Mouse (Mus musculus) cerebellum, adult 2 months (tissue): ENCODE measurements around the gene Srrm4. TPM values are rescaled to one million over a fixed set of nuclear protein-coding genes. Genes with fewer than 3 reads are reported as not detected.

Source experiments
- DNase-seq, 2 experiments: peaks; one replicate each; pipeline ENCODE4 v3.0.0; 2021
- H3K27ac ChIP-seq: fragments of 200-500 bp; 2 replicates; pipeline ENCODE4 v1.5.1; 2012; ENCODE audit warnings: low read length, control low read depth, inconsistent platforms; ENCODE audit not compliant: insufficient read depth
- H3K27me3 ChIP-seq: fragments of 200-500 bp; 2 replicates; pipeline ENCODE4 v1.6.1; 2012; ENCODE audit warnings: inconsistent platforms, mild to moderate bottlenecking, low read length, moderate library complexity; ENCODE audit not compliant: control insufficient read depth, insufficient read depth
- H3K4me1 ChIP-seq: fragments of 200-500 bp; 2 replicates; pipeline ENCODE4 v1.6.1; 2011; ENCODE audit warnings: low read length; ENCODE audit not compliant: control insufficient read depth, insufficient read depth
- H3K4me3 ChIP-seq: fragments of 200-500 bp; replicated peaks from 2 replicates; pipeline ENCODE3; 2011; ENCODE audit warnings: mild to moderate bottlenecking, low read depth, low read length, control low read depth; ENCODE audit not compliant: insufficient read depth
- CTCF ChIP-seq: fragments of 200-500 bp; IDR thresholded peaks from 2 replicates; pipeline ENCODE4 v1.5.1; 2011; ENCODE audit warnings: low read depth, mild to moderate bottlenecking, control low read depth, low read length, moderate library complexity, borderline replicate concordance; ENCODE audit not compliant: insufficient read depth
- POLR2A ChIP-seq: fragments of 200-500 bp; IDR thresholded peaks from 2 replicates; pipeline ENCODE4 v1.6.1; 2011; ENCODE audit warnings: low read length, control low read depth, borderline replicate concordance; ENCODE audit not compliant: insufficient read depth
- WGBS: fragments of 180-500 bp; shearing (Covaris S2); methylation state at CpG from one replicate; pipeline ENCODE4 v1.1.7; 2018; 5-methylcytosine and 5-hydroxymethylcytosine counted together
- polyA plus RNA-seq: library from polyadenylated mRNA; depleted of rRNA; stranded (reverse); fragments of >200 nt; gene quantifications from 2 replicates; pipeline ENCODE4 v1.2.3, GENCODE M21; 2012

Gene Srrm4
- polyA plus RNA-seq, 1 experiment = 29.6 TPM

DNA sequence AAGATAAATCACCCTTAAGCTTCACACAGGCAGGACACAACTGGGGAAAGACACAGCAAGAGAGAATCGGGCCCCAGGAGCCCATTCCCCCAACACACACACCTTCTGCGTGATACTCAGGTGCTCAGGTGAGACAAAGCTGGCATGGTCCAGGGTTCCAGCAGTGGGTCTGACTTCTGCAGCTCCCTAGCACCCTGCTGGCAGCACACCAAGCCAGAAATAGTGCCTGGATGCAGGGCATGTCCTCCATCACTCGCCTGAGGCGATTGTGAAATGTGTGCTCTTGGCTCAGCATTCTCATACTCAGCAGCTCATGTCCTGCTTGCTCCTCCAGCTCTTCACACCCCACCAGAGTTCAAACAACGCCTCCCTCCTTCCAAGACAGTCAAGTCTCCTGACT, 14.5 kb downstream of the Srrm4 start:
- TF ChIP-seq CTCF (no peak), POLR2A (no peak)
- Histone ChIP-seq H3K27ac (no peak overlapping the region), H3K27me3 (no peaks in the 10 kb centered on the region), H3K4me3 (no peak overlapping the region), H3K4me1 (peaks cover 24% of the 10 kb centered on the region)
- DNase-seq = peak; percentile 70 to 81
- 20% methylated on average over 5 of the region's 5 CpGs for WGBS

DNA sequence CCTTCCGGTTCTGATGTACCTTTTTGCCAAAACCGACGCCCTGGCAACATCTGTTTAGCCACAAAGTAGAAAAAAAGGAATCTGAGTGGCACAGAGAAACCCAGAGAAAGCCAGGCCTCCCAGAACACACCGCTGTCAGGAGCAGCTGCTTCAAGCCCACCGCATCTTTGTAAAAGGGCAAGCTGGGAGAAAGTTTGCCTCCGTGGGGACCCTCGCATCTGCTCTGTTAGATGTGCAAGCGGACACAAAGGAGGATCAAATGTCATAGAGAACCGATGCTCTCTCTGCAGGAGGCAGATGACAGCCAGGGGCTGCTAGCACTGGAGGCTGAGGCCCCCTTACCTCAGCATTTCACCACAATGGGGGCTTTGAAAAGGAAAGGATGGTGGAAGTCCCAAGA, 18.3 kb downstream of the Srrm4 start:
- no peak for DNase-seq
- no peaks in the 10 kb centered on the region for H3K27me3 ChIP-seq
- peaks cover 50% of the 10 kb centered on the region for H3K4me1 ChIP-seq
- WGBS = 36% methylated on average over 9 of the region's 9 CpGs
- no peak overlapping the region for H3K27ac ChIP-seq
- TF ChIP-seq POLR2A = no peak
- TF ChIP-seq CTCF = no peak
- no peak overlapping the region for H3K4me3 ChIP-seq

DNA sequence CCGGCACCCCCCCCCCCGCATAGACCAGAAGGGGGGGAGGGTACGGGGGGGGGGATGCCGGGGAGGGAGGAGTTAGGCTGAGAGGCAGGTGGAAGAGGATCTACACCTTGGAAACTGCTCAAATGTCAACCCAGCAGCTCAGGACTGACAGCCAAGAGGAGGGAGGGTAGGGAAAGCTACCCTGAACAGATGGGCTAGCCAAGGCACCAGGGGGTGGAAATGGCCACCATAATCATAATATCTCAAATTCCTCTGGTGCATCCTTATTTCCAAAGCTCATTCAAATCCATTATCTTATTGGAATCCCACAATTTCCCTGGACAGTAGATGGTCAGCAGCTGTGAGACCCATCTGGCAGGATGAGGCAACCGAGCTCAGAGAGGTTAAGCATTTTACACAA, 19.7 kb downstream of the Srrm4 start:
- DNase-seq = peak; percentile 72 to 89
- Histone ChIP-seq H3K27ac (peak overlapping the region; percentile 77), H3K4me1 (peaks cover 53% of the 10 kb centered on the region), H3K4me3 (no peak overlapping the region), H3K27me3 (no peaks in the 10 kb centered on the region)
- TF ChIP-seq CTCF (no peak), POLR2A (no peak)
- whole genome bisulfite sequencing = under 1% methylated on average over 5 of the region's 5 CpGs

DNA sequence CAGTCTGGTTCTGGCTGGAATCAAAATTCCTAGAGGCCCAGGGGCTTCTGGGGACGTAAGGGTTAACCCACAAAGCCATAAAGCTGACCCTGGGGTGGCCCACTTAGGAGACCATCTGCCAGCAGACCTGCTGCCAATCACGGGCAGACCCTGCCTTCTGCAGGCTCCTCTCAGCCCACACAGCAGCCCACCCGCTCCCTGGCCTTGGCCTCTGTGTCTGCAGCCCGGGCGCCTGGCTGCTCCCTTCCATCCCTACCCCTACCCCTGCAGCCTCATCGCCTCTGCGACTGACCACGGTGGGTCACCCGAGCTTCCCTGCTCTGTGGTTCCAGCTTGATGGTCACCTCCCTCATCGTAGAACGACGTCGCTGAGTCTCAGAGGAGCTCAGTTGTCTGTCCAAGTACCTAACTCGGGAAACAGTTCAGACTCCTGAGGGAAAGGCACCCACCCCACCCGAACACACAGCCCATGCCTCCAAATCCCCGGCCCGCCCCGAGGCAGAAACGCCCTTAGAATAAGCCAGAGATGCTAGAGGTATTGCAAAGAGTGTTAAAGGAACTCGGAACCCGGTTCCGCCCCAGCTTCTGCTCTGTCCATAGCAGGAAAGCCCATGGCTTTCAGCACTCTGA, 20.3 kb downstream of the Srrm4 start:
- H3K27ac ChIP-seq = peak overlapping the region; percentile 94
- TF ChIP-seq POLR2A = no peak
- TF ChIP-seq CTCF = no peak
- H3K27me3 ChIP-seq = no peaks in the 10 kb centered on the region
- DNase-seq = peak; percentile 61 to 70
- H3K4me3 ChIP-seq = peak overlapping the region; percentile 27
- H3K4me1 ChIP-seq = peaks cover 57% of the 10 kb centered on the region
- 8% methylated on average over 22 of the region's 22 CpGs for WGBS

DNA sequence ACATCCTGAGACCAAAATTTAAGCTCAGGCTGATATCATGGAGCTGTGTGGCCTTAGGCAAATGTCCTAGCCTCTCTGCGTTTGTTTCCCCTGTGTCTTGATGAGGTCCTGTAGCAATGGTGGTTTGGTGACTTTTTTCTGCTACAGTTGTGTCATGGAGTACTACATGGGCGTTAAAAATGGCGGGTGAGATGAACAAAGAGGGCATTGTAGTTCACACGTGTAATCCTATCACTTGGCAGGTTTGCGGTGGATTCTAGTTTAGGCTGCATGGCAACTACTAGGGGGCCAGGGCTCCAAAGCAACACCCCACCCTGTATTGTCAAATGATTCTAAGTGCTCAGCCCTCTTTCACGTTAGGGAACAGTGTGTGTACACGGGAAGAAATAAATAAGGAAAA, 21.1 kb downstream of the Srrm4 start:
- H3K27ac ChIP-seq = no peak overlapping the region
- H3K4me3 ChIP-seq = no peak overlapping the region
- H3K27me3 ChIP-seq = no peaks in the 10 kb centered on the region
- WGBS = 71% methylated on average over 7 of the region's 7 CpGs
- H3K4me1 ChIP-seq = peaks cover 63% of the 10 kb centered on the region
- no peak for TF ChIP-seq POLR2A
- TF ChIP-seq CTCF = no peak
- no peak for DNase-seq

DNA sequence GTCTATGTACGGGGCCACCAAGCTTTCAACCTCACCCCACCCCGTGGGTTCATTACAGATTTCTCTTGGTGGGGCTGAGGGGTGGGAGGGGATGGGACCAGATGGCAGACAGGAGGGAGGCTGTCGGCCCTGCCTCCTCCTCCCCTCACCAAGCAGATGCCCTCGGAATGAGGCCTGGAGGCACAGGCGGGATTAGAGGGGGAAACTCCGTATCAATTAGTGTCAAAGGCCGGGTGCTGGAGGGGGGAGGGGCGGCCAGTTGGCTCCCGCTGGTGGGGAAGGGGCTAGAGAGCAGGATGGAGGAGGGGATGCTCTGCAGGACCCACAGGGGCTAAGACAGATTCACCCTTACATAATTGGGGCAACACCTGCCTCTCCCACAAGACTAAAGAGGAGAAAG, 22.0 kb downstream of the Srrm4 start:
- 2% methylated on average over 9 of the region's 9 CpGs for WGBS
- H3K27ac ChIP-seq = no peak overlapping the region
- TF ChIP-seq POLR2A = no peak
- no peak for TF ChIP-seq CTCF

DNA sequence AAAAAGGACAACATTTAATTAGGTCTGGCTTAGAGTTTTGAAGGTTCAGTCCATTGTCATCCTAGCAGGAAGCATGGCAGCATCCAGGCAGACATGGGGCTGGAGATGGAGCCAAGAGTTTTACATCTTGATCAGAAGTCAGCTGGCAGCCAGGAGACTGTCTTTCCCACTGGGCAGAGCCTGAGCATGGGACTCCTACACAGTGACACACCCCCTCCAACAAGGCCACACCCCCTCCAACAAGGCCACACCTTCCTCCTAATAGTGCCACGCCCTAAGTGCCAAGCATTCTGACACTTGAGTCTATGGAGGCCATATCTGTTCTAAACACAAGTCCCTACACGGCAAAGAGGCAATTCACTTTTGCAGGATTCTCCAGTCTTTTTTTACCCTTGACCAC, 23.6 kb downstream of the Srrm4 start:
- TF ChIP-seq CTCF = no peak
- no peak for TF ChIP-seq POLR2A
- Histone ChIP-seq H3K27me3 (no peaks in the 10 kb centered on the region), H3K4me1 (peaks cover 74% of the 10 kb centered on the region), H3K27ac (no peak overlapping the region), H3K4me3 (no peak overlapping the region)
- WGBS = 74% methylated on average over 2 of the region's 2 CpGs
- peak in 1 of 2 experiments; percentile 57 for DNase-seq

More for the DNA sequence above, 22.0 kb downstream of the Srrm4 start:
- H3K27me3 ChIP-seq = no peaks in the 10 kb centered on the region
- H3K4me1 ChIP-seq = peaks cover 69% of the 10 kb centered on the region
- H3K4me3 ChIP-seq = no peak overlapping the region
- peak in 1 of 2 experiments; percentile 51 for DNase-seq

DNA sequence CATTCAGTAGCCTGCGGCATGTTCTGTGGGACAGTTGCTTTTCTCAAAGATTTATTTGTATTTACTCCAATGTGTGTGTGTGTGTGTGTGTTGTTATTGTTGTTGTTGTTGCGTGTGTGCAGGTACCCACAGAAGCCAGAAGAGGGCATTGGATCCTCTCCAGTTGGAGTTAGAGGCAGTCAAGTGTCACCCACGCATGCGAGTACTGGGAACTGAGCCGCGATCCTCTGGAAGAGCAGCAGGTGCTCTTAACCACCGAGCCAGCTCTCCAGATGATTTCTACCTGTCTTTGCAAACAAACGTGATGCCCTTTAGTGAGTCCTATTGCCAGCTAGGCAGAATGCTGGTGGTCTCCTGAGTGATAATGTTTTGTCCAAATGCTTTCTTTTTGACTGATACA, 24.3 kb downstream of the Srrm4 start:
- no peak overlapping the region for H3K4me3 ChIP-seq
- WGBS = 40% methylated on average over 8 of the region's 8 CpGs

More for the DNA sequence above, 24.3 kb downstream of the Srrm4 start:
- peak in 1 of 2 experiments; percentile 53 for DNase-seq
- no peak for TF ChIP-seq CTCF
- TF ChIP-seq POLR2A = no peak
- Histone ChIP-seq H3K27ac (no peak overlapping the region), H3K4me1 (peaks cover 77% of the 10 kb centered on the region), H3K27me3 (no peaks in the 10 kb centered on the region)
